Mouse (Mus musculus) adrenal gland, postnatal 4 days (tissue): ENCODE results near the gene Cyfip1. TPM values are rescaled to one million over a fixed set of nuclear protein-coding genes. Genes with fewer than 3 reads are reported as not detected.
"Not testable (repeated sequence)": the region's sequence is repeated elsewhere in the genome, so short reads cannot be mapped to it uniquely, and the experiment has no call there.

Source experiments
- DNase-seq, 2 experiments: peaks; one replicate each; pipeline ENCODE4 v3.0.0; 2021 to 2022; ENCODE audit warnings: low spot score in 2 of 2, mixed read lengths in 2 of 2
- total RNA-seq, 2 experiments: library from RNA; stranded (reverse); gene quantifications; 2 replicates each; pipeline ENCODE4 v1.2.3; 2021

Cyfip1 gene
- total RNA-seq, 2 experiments from 2014 or later: 89.4 to 98.2 TPM

DNA sequence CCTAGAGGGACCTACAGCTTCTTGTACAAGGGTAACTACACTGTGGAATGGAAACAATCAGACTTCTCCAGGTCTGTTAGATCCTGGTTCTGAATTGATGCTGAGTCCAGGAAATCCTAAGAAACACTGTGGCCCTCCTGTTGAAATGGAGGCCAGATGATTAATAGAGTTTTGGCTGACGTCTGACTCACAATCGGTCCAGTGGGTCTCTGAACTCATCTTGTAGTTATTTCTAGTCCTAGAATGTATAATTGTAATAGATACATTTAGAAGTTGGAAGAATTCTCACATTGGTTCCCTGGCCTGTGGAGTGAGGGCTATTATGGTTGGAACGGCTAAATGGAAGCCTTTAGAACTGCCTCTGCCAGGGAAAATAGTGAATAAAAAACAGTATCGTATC lies 19.6 kb downstream of the Cyfip1 start:
- no peak for DNase-seq

GRCm38 (mm10) chr7:55865044-55865443 lies 23.5 kb downstream of the Cyfip1 start:
- DNase-seq: no peak

GRCm38 (mm10) chr7:55865750-55866416 lies 24.3 kb downstream of the Cyfip1 start:
- DNase-seq: no peak

DNA sequence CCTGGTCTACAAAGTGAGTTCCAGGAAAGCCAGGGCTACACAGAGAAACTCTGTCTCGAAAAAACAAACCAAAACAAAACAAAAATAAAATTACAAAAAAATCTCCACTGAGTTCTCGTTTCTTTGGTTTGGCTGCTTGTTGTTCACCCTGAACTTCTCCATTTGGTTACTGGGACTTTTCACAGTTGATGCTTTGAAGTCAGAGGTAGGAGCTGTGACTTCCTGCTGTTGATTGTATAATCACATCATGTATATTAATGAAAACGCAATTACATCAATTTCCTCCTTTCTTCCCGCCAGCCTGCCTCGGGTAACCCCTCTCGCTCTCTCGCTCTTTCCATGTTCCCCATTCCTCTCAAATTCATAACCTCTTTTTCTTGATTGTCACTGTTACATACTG lies 26.7 kb downstream of the Cyfip1 start:
- no peak for DNase-seq

- DNase-seq: no peak
These were observed 27.7 kb downstream of the Cyfip1 start for GRCm38 (mm10) chr7:55869220-55869619.

GRCm38 (mm10) chr7:55870340-55871020 lies 28.9 kb downstream of the Cyfip1 start:
- no peak for DNase-seq

DNA sequence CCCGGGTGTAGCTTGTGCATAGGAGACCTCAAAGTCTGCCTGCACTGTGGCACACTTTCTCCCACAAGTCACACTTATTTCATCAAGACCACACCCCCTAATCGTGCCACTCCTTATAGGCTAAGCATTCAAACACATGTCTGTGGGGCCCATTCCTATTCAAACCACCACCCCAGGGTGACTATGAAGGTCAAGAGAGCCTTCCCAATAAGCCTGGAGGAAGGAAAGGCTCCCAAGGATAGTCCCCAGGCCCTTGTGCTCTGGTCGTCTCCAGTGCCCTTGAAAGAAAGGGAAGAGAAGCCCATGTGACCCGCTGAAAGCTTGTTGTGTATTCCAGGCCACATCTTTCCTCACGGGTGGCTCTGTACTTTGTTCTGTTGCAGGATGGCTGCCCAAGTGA lies 29.9 kb downstream of the Cyfip1 start:
- DNase-seq: no peak

- no peak for DNase-seq
These were observed 33.2 kb downstream of the Cyfip1 start for GRCm38 (mm10) chr7:55874703-55875102.

GRCm38 (mm10) chr7:55877721-55878120 lies 36.2 kb downstream of the Cyfip1 start:
- DNase-seq: no peak

- no peak for DNase-seq
These were observed 39.3 kb downstream of the Cyfip1 start for GRCm38 (mm10) chr7:55880882-55881281.

DNA sequence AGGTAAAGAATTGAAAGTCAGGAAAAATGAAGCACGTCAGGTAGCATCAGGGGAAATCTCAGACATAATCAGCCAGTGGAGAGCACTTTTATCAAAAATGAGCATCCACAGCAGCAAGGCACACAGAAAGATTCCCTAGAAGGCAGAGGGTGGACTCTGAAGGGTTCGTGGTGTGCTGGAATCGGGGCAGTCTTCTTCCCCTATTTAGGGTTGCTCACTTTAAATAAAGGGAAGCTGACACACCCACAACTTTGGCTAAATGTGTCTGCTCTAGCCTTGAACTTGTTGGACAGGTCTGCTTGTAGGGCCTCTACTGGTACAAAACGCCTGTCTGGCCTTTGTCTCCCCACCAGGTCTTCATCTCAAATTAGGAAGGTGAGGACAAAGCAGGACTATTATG lies 47.1 kb downstream of the Cyfip1 start:
- no peak for DNase-seq

GRCm38 (mm10) chr7:55889996-55890395 lies 48.5 kb downstream of the Cyfip1 start:
- no peak for DNase-seq

- DNase-seq: no peak
These were observed 49.2 kb downstream of the Cyfip1 start for GRCm38 (mm10) chr7:55890731-55891130.

- DNase-seq: no peak
These were observed 50.3 kb downstream of the Cyfip1 start for GRCm38 (mm10) chr7:55891797-55892196.

DNA sequence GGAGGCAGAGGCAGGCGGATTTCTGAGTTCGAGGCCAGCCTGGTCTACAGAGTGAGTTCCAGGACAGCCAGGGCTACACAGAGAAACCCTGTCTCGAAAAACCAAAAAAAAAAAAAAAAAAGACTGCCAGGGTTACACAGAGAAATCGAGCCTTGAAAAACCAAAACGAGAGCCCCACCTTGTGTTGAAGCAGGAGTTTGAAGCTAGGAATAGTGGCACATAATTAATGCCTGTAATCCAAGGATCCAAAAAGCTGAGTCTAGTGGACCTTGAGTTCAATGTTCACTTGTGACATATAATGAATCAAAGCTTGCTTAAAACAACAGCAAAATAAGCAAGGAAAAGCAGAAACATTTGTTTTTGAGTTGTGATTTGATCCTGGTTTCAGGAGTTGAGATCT lies 62.2 kb downstream of the Cyfip1 start:
- DNase-seq: no peak

DNA sequence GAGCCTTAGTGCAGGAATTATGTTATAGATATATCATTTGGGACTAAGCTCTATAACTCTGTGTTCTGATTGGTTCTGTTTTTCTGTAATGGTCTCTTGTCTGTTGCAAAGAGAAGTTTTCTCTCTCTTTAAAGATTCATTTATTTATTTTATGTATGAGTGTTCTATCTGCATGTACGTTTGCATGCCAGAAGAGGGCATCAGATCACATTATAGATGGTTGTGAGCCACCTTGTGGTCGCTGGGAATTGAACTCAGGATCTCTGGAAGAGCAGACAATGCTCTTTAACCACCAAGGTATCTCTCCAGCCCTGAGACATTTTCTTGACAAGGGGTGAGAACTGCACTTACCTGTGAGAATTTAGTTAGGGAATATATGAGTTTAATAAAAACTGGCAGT lies 63.9 kb downstream of the Cyfip1 start:
- DNase-seq: no peak

GRCm38 (mm10) chr7:55909519-55909918 lies 68.0 kb downstream of the Cyfip1 start:
- DNase-seq: no peak

GRCm38 (mm10) chr7:55910356-55910755 lies 68.8 kb downstream of the Cyfip1 start:
- no peak for DNase-seq

GRCm38 (mm10) chr7:55911371-55911770 lies 69.8 kb downstream of the Cyfip1 start:
- DNase-seq: no peak

DNA sequence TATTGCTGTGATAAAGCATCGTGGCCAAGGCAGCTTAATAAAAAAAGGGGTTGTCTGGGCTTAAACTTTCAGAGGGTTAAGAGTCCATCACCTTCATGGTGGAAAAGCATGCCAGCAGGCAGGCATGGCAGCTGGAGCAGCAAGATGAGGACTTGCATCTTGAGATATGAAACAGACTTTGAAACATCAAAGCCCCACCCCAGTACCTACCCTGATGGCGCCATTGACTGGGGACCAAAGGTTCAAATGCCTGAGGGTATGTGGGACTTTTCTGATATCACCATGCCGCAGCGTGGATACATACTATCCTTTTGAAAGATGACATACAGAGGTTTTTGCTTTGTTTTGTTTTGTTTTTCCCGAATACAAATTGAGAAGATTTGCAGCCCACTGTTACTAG lies 70.6 kb downstream of the Cyfip1 start:
- DNase-seq: no peak

GRCm38 (mm10) chr7:55918365-55918764 lies 76.8 kb downstream of the Cyfip1 start:
- not testable (repeated sequence) for DNase-seq

- DNase-seq: no peak
These were observed 85.7 kb downstream of the Cyfip1 start for GRCm38 (mm10) chr7:55927262-55927661.

- no peak for DNase-seq
These were observed 87.1 kb downstream of the Cyfip1 start for GRCm38 (mm10) chr7:55928649-55929048.
